Comparison of ENCODE assay signal across 28 mouse cellular contexts in the genomic region with DNA sequence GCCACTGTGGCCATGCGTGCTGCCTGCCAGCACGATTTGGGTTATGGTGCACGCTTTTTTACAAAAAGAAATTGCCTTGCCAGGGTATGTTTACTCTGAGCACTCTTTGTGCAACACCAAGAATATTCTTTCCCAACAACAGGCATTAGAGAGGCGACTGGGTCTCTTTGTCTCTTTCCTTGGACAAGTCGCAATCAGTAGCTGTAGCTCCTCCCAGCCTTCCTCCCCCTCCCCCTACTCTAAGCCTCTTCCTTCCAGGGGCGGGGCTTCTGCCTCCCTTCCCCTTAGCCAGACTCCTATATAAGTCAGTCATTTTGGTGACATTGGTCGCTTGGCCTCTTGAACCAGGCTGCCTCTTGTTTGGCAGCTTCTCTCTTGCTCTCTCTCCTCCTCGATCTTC. TPM values are rescaled to one million over a fixed set of nuclear protein-coding genes. Genes with fewer than 3 reads are reported as not detected.
DNase-seq lines count a peak whose midpoint lies in the region; ATAC-seq and TF ChIP-seq lines count a peak whose summit lies in the region.
"Had no signal": no experiment of that assay in that cellular context is flagged by ENCODE, and none has a peak within 500 bp of the region (broad histone marks: within the 10 kb centered on the region; RNA-seq: fewer than 3 reads in every experiment).

No protein-coding gene starts in this region.

- ATAC-seq in lung, embryonic 14.5 days (ENCODE audit: insufficient read depth), result no peak
- ATAC-seq in liver, embryonic 15.5 days (ENCODE audit: insufficient read depth), result no peak
- ATAC-seq in megakaryocyte-erythroid progenitor cell, adult 5-6 weeks (replicated peaks; ENCODE audit: low FRiP score, low TSS enrichment, poor library complexity, severe bottlenecking), result no peak
- ATAC-seq in neural tube, embryonic 15.5 days (ENCODE audit: low FRiP score), result no peak

- no peaks in the 10 kb centered on the region for H3K27me3 ChIP-seq in lung, embryonic 14.5 days (ENCODE audit: insufficient read depth, low read length)
- 0 out of 2 replicates have a peak, but pooled peaks cover 4% of the 10 kb centered on the region for H3K27me3 ChIP-seq in liver, embryonic 15.5 days
- no peaks in the 10 kb centered on the region for H3K27me3 ChIP-seq in neural tube, embryonic 15.5 days (replicated peaks)
- H3K27me3 ChIP-seq: limb, embryonic 15.5 days; stomach, embryonic 15.5 days had no signal

- no peak overlapping the region for H3K27ac ChIP-seq in lung, embryonic 14.5 days (ENCODE audit: low read depth)
- H3K27ac ChIP-seq in liver, embryonic 15.5 days (replicated peaks), result peak overlapping the region; percentile 56; the same call in 1 of the 2 replicates
- no peak overlapping the region for H3K27ac ChIP-seq in neural tube, embryonic 15.5 days (replicated peaks)
- H3K27ac ChIP-seq: heart, adult 2 months; limb, embryonic 15.5 days; stomach, embryonic 15.5 days had no signal

- TF ChIP-seq CTCF in lung, embryonic 14.5 days (IDR thresholded peaks at IDR 0.05; ENCODE audit: low read depth), result no peak
- TF ChIP-seq CTCF in lung, adult 2 months (IDR thresholded peaks at IDR 0.05; ENCODE audit: insufficient read depth, low read length), result no peak
- TF ChIP-seq CTCF in brain, embryonic 14.5 days (IDR thresholded peaks at IDR 0.05; ENCODE audit: borderline replicate concordance, extremely low read depth, insufficient read depth, insufficient read length), result no peak

- TF ChIP-seq POLR2A in lung, adult 2 months (IDR thresholded peaks at IDR 0.05; ENCODE audit: borderline replicate concordance, extremely low read depth, low read depth, low read length), result no peak
- no peak for TF ChIP-seq POLR2A in brain, embryonic 14.5 days (IDR thresholded peaks at IDR 0.05; ENCODE audit: borderline replicate concordance, extremely low read depth, insufficient read depth, insufficient read length, poor library complexity, severe bottlenecking)

- no peak overlapping the region for H3K4me3 ChIP-seq in lung, embryonic 14.5 days (ENCODE audit: low read depth, low read length)
- H3K4me3 ChIP-seq in lung, adult 2 months (replicated peaks; ENCODE audit: extremely low read depth, low read depth, low read length), result no peak overlapping the region
- H3K4me3 ChIP-seq in liver, embryonic 15.5 days (replicated peaks), result no peak overlapping the region
- H3K4me3 ChIP-seq in neural tube, embryonic 15.5 days (replicated peaks), result no peak overlapping the region
- H3K4me3 ChIP-seq: heart, adult 2 months; limb, embryonic 15.5 days; stomach, embryonic 15.5 days had no signal

- peak; percentile 36 for DNase-seq in adrenal gland, postnatal 10 days
- DNase-seq in adrenal gland, postnatal 25 days, result no peak
- peak; percentile 30 for DNase-seq in lung, embryonic 14.5 days
- DNase-seq in lung, adult 2 months, result no peak
- peak; percentile 31 for DNase-seq in brain, embryonic 14.5 days (ENCODE audit: low read depth)
- DNase-seq: cerebellum, adult 9-11 months; heart, adult 2 months; kidney, adult 18-20 months; kidney, postnatal 25 days; midbrain, embryonic 14.5 days; right cerebral cortex, postnatal 14 days; thymus, adult 2 months had no signal

- 61% methylated on average over 8 of the region's 8 CpGs for WGBS in lung, embryonic 14.5 days
- 74% methylated on average over 8 of the region's 8 CpGs for WGBS in lung, adult 2 months
- WGBS in liver, embryonic 15.5 days (ENCODE audit: insufficient replicate concordance), result 59% methylated on average over 8 of the region's 8 CpGs
- WGBS in neural tube, embryonic 15.5 days, result 69% methylated on average over 8 of the region's 8 CpGs

- no peaks in the 10 kb centered on the region for H3K4me1 ChIP-seq in lung, embryonic 14.5 days (ENCODE audit: insufficient read depth)
- H3K4me1 ChIP-seq in lung, adult 2 months (ENCODE audit: control insufficient read depth, insufficient read depth, low read length), result no peaks in the 10 kb centered on the region
- H3K4me1 ChIP-seq in liver, embryonic 15.5 days (replicated peaks), result peaks cover 64% of the 10 kb centered on the region
- no peaks in the 10 kb centered on the region for H3K4me1 ChIP-seq in neural tube, embryonic 15.5 days
- H3K4me1 ChIP-seq: limb, embryonic 15.5 days had no signal

- H3K9me3 ChIP-seq in lung, embryonic 14.5 days (ENCODE audit: low read depth, low read length), result no peaks in the 10 kb centered on the region
- no peaks in the 10 kb centered on the region for H3K9me3 ChIP-seq in liver, embryonic 15.5 days (replicated peaks)
- no peaks in the 10 kb centered on the region for H3K9me3 ChIP-seq in neural tube, embryonic 15.5 days (replicated peaks)
- H3K9me3 ChIP-seq: limb, embryonic 15.5 days; stomach, embryonic 15.5 days had no signal

- H3K36me3 ChIP-seq in lung, embryonic 14.5 days (ENCODE audit: insufficient read depth), result no peaks in the 10 kb centered on the region
- no peaks in the 10 kb centered on the region for H3K36me3 ChIP-seq in liver, embryonic 15.5 days (replicated peaks)
- no peaks in the 10 kb centered on the region for H3K36me3 ChIP-seq in neural tube, embryonic 15.5 days
- H3K36me3 ChIP-seq: limb, embryonic 15.5 days; stomach, embryonic 15.5 days had no signal

- H3K4me2 ChIP-seq in lung, embryonic 14.5 days, result no peak overlapping the region
- no peak overlapping the region for H3K4me2 ChIP-seq in liver, embryonic 15.5 days
- H3K4me2 ChIP-seq in neural tube, embryonic 15.5 days, result no peak overlapping the region
- H3K4me2 ChIP-seq: limb, embryonic 15.5 days; stomach, embryonic 15.5 days had no signal

- no peak overlapping the region for H3K9ac ChIP-seq in lung, embryonic 14.5 days
- no peak overlapping the region for H3K9ac ChIP-seq in liver, embryonic 15.5 days
- no peak overlapping the region for H3K9ac ChIP-seq in neural tube, embryonic 15.5 days (replicated peaks)
- H3K9ac ChIP-seq: limb, embryonic 15.5 days; stomach, embryonic 15.5 days had no signal

RNA-seq across cellular contexts. Expression of gene 1700017B05Rik, which starts 33.9 kb away (rescaled TPM):
- 10 to 100 TPM; 38.2 to 40.2 TPM for total RNA-seq in adrenal gland, postnatal 10 days (2021)
- total RNA-seq in adrenal gland, postnatal 25 days (2021), result 40.7 and 45.1 TPM in 2 replicates
- polyA plus RNA-seq in lung, embryonic 14.5 days (2014; fragmentation: Nextera tagmentation; extraction: Ambion mirVana), result 25.6 and 26.3 TPM in 2 replicates
- 12.1 and 12.5 TPM in 2 replicates for polyA plus RNA-seq in lung, adult 2 months (2012; rRNA removed)
- 2.0 and 3.5 TPM in 2 replicates for polyA plus RNA-seq in brain, embryonic 14.5 days (2012; rRNA removed)
- polyA plus RNA-seq in liver, embryonic 15.5 days (2015; fragmentation: Nextera tagmentation; extraction: Ambion mirVana), result 15.4 and 17.0 TPM in 2 replicates
- 81.6 and 83.6 TPM in 2 replicates for total RNA-seq in megakaryocyte-erythroid progenitor cell, adult 5-6 weeks (2014; fragmentation: Nextera tagmentation)
- total RNA-seq in megakaryocyte-erythroid progenitor cell, adult 5-6 weeks (2017), result 13.8 and 33.3 TPM in 2 replicates
- 4.1 and 10.9 TPM in 2 replicates for polyA plus RNA-seq in neural tube, embryonic 15.5 days (2015; fragmentation: Nextera tagmentation; extraction: Ambion mirVana)

RNA-seq across cellular contexts. Expression of gene Trcg1, which starts 59.9 kb away (rescaled TPM):
- not detected for total RNA-seq in adrenal gland, postnatal 10 days (2021)
- total RNA-seq in adrenal gland, postnatal 25 days (2021), result not detected in 2 replicates
- not detected in 2 replicates for polyA plus RNA-seq in lung, embryonic 14.5 days (2014; fragmentation: Nextera tagmentation; extraction: Ambion mirVana)
- polyA plus RNA-seq in lung, adult 2 months (2012; rRNA removed), result not detected in 2 replicates
- polyA plus RNA-seq in brain, embryonic 14.5 days (2012; rRNA removed), result not detected in 2 replicates
- not detected in 2 replicates for polyA plus RNA-seq in liver, embryonic 15.5 days (2015; fragmentation: Nextera tagmentation; extraction: Ambion mirVana)
- total RNA-seq in megakaryocyte-erythroid progenitor cell, adult 5-6 weeks (2014; fragmentation: Nextera tagmentation), result not detected in 2 replicates
- total RNA-seq in megakaryocyte-erythroid progenitor cell, adult 5-6 weeks (2017), result not detected in 2 replicates
- polyA plus RNA-seq in neural tube, embryonic 15.5 days (2015; fragmentation: Nextera tagmentation; extraction: Ambion mirVana), result not detected in 2 replicates
- total RNA-seq: adrenal gland, adult 18-20 months; gastrocnemius, adult 8-10 months; heart, adult 2 months; left cerebral cortex, adult 18-20 months; left cerebral cortex, postnatal 36 days; megakaryocyte, adult 5-6 weeks; MEL had no signal
- polyA plus RNA-seq: cortical plate, adult 2 months; forebrain, embryonic 11.5 days; frontal cortex, adult 2 months; heart, adult 2 months; heart, postnatal 0 days; hindbrain, embryonic 11.5 days; limb, embryonic 15.5 days; midbrain, embryonic 14.5 days had no signal

Comparison
In these comparisons a context has a peak if more than half of its experiments do, and no peak if none do; other contexts are left out.
1. DNase-seq: peak in adrenal gland, postnatal 10 days (single experiment), lung, embryonic 14.5 days (single experiment) and brain, embryonic 14.5 days (single experiment); none in adrenal gland, postnatal 25 days (single experiment) and lung, adult 2 months (single experiment).